Mouse (Mus musculus): ENCODE measurements around the gene Hist1h2ac. TPM values are rescaled to one million over a fixed set of nuclear protein-coding genes. Genes with fewer than 3 reads are reported as not detected.
"Not testable (repeated sequence)": the region's sequence is repeated elsewhere in the genome, so short reads cannot be mapped to it uniquely, and the experiment has no call there.

Hist1h2ac gene
- total and polyA plus RNA-seq, 2 experiments from 2014 or later = 0.49 to 62.8 TPM

GRCm38 (mm10) chr13:23728472-23729191 lies 44.9 kb upstream of the Hist1h2ac start:
- Histone ChIP-seq H3K27ac (ENCODE audit: low read depth) (peak overlapping the region; percentile 30; the same call in 1 of the 2 replicates), H3K4me1 (ENCODE audit: control insufficient read depth, insufficient read depth) (0 out of 2 replicates have a peak, but pooled peaks cover 8% of the 10 kb centered on the region), H3K4me2 (ENCODE audit: low read depth, low read length) (no peak overlapping the region), H3K9me3 (replicated peaks; ENCODE audit: control insufficient read depth, low read length) (no peaks in the 10 kb centered on the region), H3K9ac (replicated peaks; ENCODE audit: low read depth, low read length) (no peak overlapping the region), H3K27me3 (ENCODE audit: control insufficient read depth, insufficient read depth, low read length) (no peaks in the 10 kb centered on the region), H3K4me3 (ENCODE audit: low read depth, low read length) (no peak overlapping the region), H3K36me3 (replicated peaks; ENCODE audit: control insufficient read depth, insufficient read depth, low read length) (no peaks in the 10 kb centered on the region)
- DNase-seq (ENCODE audit: low spot score) (no peak), ATAC-seq (ENCODE audit: insufficient read depth, low read depth) (no peak)
- no peak for TF ChIP-seq CTCF (IDR thresholded peaks at IDR 0.05; ENCODE audit: low read depth)
- 67% methylated on average over 18 of the region's 18 CpGs for WGBS

DNA sequence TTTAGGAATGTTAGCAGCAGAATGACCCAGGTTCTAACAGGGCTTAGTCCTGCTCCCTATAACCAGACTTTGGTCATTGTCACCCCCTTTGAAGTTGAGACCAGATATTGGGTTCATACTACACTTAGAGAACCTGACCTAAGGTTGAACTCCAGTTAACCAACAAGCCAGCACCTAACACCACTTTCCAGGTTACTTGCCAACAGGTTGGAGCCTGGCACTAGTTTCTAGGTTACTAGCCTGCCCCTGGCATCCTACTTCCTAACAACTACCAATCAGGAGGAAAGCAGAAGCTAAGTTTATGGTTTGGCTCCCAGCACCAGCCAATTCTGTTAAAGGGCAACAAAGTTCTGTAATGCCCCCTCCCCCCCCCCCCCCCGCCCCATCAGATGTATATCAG lies 41.5 kb upstream of the Hist1h2ac start:
- DNase-seq (ENCODE audit: low spot score) (no peak), ATAC-seq (ENCODE audit: insufficient read depth, low read depth) (no peak)
- no peak overlapping the region for H3K27ac ChIP-seq (ENCODE audit: low read depth)
- TF ChIP-seq EP300 (IDR thresholded peaks at IDR 0.05; ENCODE audit: low read depth) (no peak), CTCF (IDR thresholded peaks at IDR 0.05; ENCODE audit: low read depth) (no peak)
- no peak overlapping the region for H3K4me3 ChIP-seq (ENCODE audit: low read depth, low read length)
- H3K9me3 ChIP-seq (replicated peaks; ENCODE audit: control insufficient read depth, low read length) = no peaks in the 10 kb centered on the region
- no CpG with 5 or more reads among the region's 1 CpGs for WGBS
- no peak overlapping the region for H3K4me2 ChIP-seq (ENCODE audit: low read depth, low read length)
- H3K9ac ChIP-seq (replicated peaks; ENCODE audit: low read depth, low read length) = no peak overlapping the region
- 0 out of 2 replicates have a peak, but pooled peaks cover 8% of the 10 kb centered on the region for H3K4me1 ChIP-seq (ENCODE audit: control insufficient read depth, insufficient read depth)
- no peaks in the 10 kb centered on the region for H3K36me3 ChIP-seq (replicated peaks; ENCODE audit: control insufficient read depth, insufficient read depth, low read length)
- no peaks in the 10 kb centered on the region for H3K27me3 ChIP-seq (ENCODE audit: control insufficient read depth, insufficient read depth, low read length)

DNA sequence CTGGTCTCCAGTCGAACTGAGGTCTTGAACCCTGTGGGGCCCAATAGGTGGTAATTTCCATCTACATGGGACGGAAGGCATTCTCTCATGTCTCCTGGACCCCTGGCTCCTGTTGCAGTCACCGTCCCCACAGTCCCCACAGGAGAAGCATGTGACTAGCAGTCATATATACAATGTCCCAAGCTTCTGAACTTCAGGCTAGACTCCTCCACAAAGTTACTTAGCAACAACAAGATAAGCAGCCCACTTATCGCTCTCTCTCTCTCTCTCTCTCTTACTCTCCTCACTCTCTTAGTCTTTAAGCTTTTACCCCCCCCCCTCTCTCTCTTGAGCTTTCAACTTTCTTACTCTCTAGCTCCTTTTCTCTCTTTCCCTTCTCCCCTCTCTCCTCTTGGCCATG lies 40.5 kb upstream of the Hist1h2ac start:
- DNase-seq (ENCODE audit: low spot score) = no peak
- H3K27me3 ChIP-seq (ENCODE audit: control insufficient read depth, insufficient read depth, low read length) = no peaks in the 10 kb centered on the region
- H3K36me3 ChIP-seq (replicated peaks; ENCODE audit: control insufficient read depth, insufficient read depth, low read length) = no peaks in the 10 kb centered on the region
- no peak overlapping the region for H3K9ac ChIP-seq (replicated peaks; ENCODE audit: low read depth, low read length)
- H3K4me3 ChIP-seq (ENCODE audit: low read depth, low read length) = no peak overlapping the region
- TF ChIP-seq EP300 (IDR thresholded peaks at IDR 0.05; ENCODE audit: low read depth) (no peak), CTCF (IDR thresholded peaks at IDR 0.05; ENCODE audit: low read depth) (no peak)
- no peak overlapping the region for H3K27ac ChIP-seq (ENCODE audit: low read depth)
- H3K4me1 ChIP-seq (ENCODE audit: control insufficient read depth, insufficient read depth) = 0 out of 2 replicates have a peak, but pooled peaks cover 8% of the 10 kb centered on the region
- no peak for ATAC-seq (ENCODE audit: insufficient read depth, low read depth)
- 56% methylated on average over 4 of the region's 4 CpGs for whole genome bisulfite sequencing
- H3K4me2 ChIP-seq (ENCODE audit: low read depth, low read length) = no peak overlapping the region
- no peaks in the 10 kb centered on the region for H3K9me3 ChIP-seq (replicated peaks; ENCODE audit: control insufficient read depth, low read length)

GRCm38 (mm10) chr13:23717593-23718245 lies 34.0 kb upstream of the Hist1h2ac start:
- H3K4me3 ChIP-seq (ENCODE audit: low read depth, low read length); H3K9me3 ChIP-seq (replicated peaks; ENCODE audit: control insufficient read depth, low read length); H3K4me1 ChIP-seq (ENCODE audit: control insufficient read depth, insufficient read depth); H3K36me3 ChIP-seq (replicated peaks; ENCODE audit: control insufficient read depth, insufficient read depth, low read length); H3K27me3 ChIP-seq (ENCODE audit: control insufficient read depth, insufficient read depth, low read length); H3K4me2 ChIP-seq (ENCODE audit: low read depth, low read length); H3K9ac ChIP-seq (replicated peaks; ENCODE audit: low read depth, low read length); DNase-seq (ENCODE audit: low spot score); ATAC-seq (ENCODE audit: insufficient read depth, low read depth): not testable (repeated sequence)
- WGBS = 24% methylated on average over 2 of the region's 2 CpGs
- H3K27ac ChIP-seq (ENCODE audit: low read depth) = 0 out of 2 replicates have a peak overlapping the region, but pooled peaks have one; percentile 36

GRCm38 (mm10) chr13:23717176-23717575 lies 33.4 kb upstream of the Hist1h2ac start:
- H3K9me3 ChIP-seq (replicated peaks; ENCODE audit: control insufficient read depth, low read length) = no peaks in the 10 kb centered on the region
- peaks cover 5% of the 10 kb centered on the region; the same call in 1 of the 2 replicates for H3K4me1 ChIP-seq (ENCODE audit: control insufficient read depth, insufficient read depth)
- no peak overlapping the region for H3K4me3 ChIP-seq (ENCODE audit: low read depth, low read length)
- no peak for ATAC-seq (ENCODE audit: insufficient read depth, low read depth)
- no peak overlapping the region for H3K4me2 ChIP-seq (ENCODE audit: low read depth, low read length)
- H3K9ac ChIP-seq (replicated peaks; ENCODE audit: low read depth, low read length) = no peak overlapping the region
- DNase-seq (ENCODE audit: low spot score) = no peak
- 44% methylated on average over 11 of the region's 11 CpGs for WGBS
- H3K27me3 ChIP-seq (ENCODE audit: control insufficient read depth, insufficient read depth, low read length) = no peaks in the 10 kb centered on the region
- no peak for TF ChIP-seq EP300 (IDR thresholded peaks at IDR 0.05; ENCODE audit: low read depth)
- no peak for TF ChIP-seq CTCF (IDR thresholded peaks at IDR 0.05; ENCODE audit: low read depth)
- 0 out of 2 replicates have a peak overlapping the region, but pooled peaks have one; percentile 36 for H3K27ac ChIP-seq (ENCODE audit: low read depth)
- H3K36me3 ChIP-seq (replicated peaks; ENCODE audit: control insufficient read depth, insufficient read depth, low read length) = no peaks in the 10 kb centered on the region
